Mouse (Mus musculus) kidney, embryonic 16.5 days (tissue): Measurements from ENCODE around the gene Snapc1. TPM values are rescaled to one million over a fixed set of nuclear protein-coding genes. Genes with fewer than 3 reads are reported as not detected.
A peak's percentile ranks its signal among the peaks of the same experiment; 100 is the strongest.

Experiments
- ATAC-seq: fragments of 200-750 bp; cut with Nextera tagmentation; 2 replicates; pipeline ENCODE4 v1.8.0; 2017; ENCODE audit warnings: moderate TSS enrichment; ENCODE audit not compliant: low FRiP score, low TSS enrichment
- H3K27ac ChIP-seq: fragments of 300-500 bp; sonication (generic); 2 replicates; pipeline ENCODE4 v1.5.1; 2014; ENCODE audit warnings: low read length
- H3K27me3 ChIP-seq: fragments of 300-500 bp; sonication (generic); 2 replicates; pipeline ENCODE4 v1.6.1; 2014; ENCODE audit warnings: low read length, control low read depth, mixed read lengths; ENCODE audit not compliant: insufficient read depth
- H3K36me3 ChIP-seq: fragments of 300-500 bp; sonication (generic); 2 replicates; pipeline ENCODE4 v1.6.1; 2014; ENCODE audit warnings: low read length, control low read depth, mixed read lengths; ENCODE audit not compliant: insufficient read depth
- H3K4me1 ChIP-seq: fragments of 300-500 bp; sonication (generic); 2 replicates; pipeline ENCODE4 v1.6.1; 2014; ENCODE audit warnings: low read length, control low read depth, mixed read lengths; ENCODE audit not compliant: insufficient read depth
- H3K4me2 ChIP-seq: fragments of 300-500 bp; sonication (generic); replicated peaks from 2 replicates; pipeline ENCODE4 v1.6.1; 2014; ENCODE audit warnings: low read depth, low read length
- H3K4me3 ChIP-seq: fragments of 300-500 bp; sonication (generic); 2 replicates; pipeline ENCODE4 v1.5.1; 2014; ENCODE audit warnings: mild to moderate bottlenecking, low read length
- H3K9ac ChIP-seq: fragments of 300-500 bp; sonication (generic); replicated peaks from 2 replicates; pipeline ENCODE4 v1.6.1; 2014; ENCODE audit warnings: low read length
- H3K9me3 ChIP-seq: fragments of 300-500 bp; sonication (generic); 2 replicates; pipeline ENCODE4 v1.6.1; 2016; ENCODE audit warnings: low read length, control low read depth
- whole genome bisulfite sequencing: fragments of 180-500 bp; shearing (Covaris S2); extraction: QIAGEN DNeasy Blood & Tissue Kit; methylation state at CpG from one replicate; pipeline ENCODE4 v1.1.7; 2014; 5-methylcytosine and 5-hydroxymethylcytosine counted together
- polyA plus RNA-seq: library from polyadenylated mRNA; unstranded; fragments of >200 nt; fragmentation: Nextera tagmentation; extraction: Ambion mirVana; gene quantifications from 2 replicates; pipeline ENCODE4 v1.2.1, GENCODE M21; 2015

Snapc1 gene
- polyA plus RNA-seq, 1 experiment from 2014 or later = 22.8 TPM

DNA sequence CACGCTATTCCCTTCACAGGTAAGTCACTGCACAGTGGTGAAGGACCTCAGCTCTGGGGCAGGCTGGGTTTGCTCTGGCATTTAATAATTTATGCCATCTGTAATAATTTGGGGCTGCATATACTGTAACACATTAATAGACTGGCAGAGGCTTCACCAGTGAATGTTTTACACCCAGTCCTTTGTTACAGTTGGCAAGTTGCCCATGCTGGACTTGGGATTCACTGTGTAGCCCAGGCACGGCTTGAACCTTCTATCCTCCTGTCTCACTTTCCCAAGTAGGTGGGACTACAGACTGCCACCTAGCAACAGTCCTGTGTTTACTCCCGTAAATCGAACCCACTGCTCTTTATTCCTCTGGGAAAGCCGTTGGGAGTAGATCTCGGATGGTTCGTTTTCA is 22.0 kb downstream of the Snapc1 start:
- peak; percentile 54; the same call in 1 of the 2 replicates for ATAC-seq
- Histone ChIP-seq H3K4me3 (no peak overlapping the region), H3K27me3 (no peaks in the 10 kb centered on the region), H3K27ac (no peak overlapping the region), H3K9ac (no peak overlapping the region), H3K36me3 (peaks cover 19% of the 10 kb centered on the region), H3K9me3 (no peaks in the 10 kb centered on the region), H3K4me1 (no peaks in the 10 kb centered on the region), H3K4me2 (no peak overlapping the region)
- WGBS = 76% methylated on average over 7 of the region's 7 CpGs

DNA sequence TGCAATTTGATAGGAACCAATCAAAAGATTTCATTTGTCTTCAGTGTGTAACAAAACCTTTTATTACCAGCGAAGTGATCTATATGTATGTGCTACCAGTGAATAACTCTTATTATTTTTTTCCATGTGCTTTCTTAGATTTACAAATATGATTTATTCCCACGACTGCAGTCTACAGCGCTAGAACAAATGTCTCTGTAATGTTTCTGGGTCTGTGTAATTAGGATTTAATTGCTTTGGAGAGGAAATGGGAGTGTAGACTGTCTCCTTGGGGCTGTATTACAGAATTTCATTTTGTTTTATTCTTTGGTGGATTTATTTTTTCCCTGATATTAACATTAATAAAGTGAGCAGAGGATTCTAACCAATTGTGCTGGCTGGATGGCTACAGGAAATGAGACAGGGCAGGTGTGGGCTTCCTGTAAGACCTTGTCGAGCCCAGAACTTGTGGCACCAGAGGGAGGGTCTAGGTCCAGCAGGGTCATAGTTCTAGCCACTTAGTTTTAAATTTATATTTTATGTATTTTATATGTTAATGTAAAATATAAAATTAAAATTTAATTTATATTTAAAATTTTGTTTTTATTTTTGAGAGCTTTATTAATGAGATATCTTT is 24.2 kb downstream of the Snapc1 start:
- no peak overlapping the region for H3K4me3 ChIP-seq
- no peak for ATAC-seq
- H3K4me1 ChIP-seq = no peaks in the 10 kb centered on the region
- H3K27ac ChIP-seq = no peak overlapping the region
- no peaks in the 10 kb centered on the region for H3K9me3 ChIP-seq
- peaks cover 12% of the 10 kb centered on the region for H3K36me3 ChIP-seq
- WGBS = 80% methylated on average over 4 of the region's 4 CpGs
- no peaks in the 10 kb centered on the region for H3K27me3 ChIP-seq
- H3K9ac ChIP-seq = no peak overlapping the region
- H3K4me2 ChIP-seq = no peak overlapping the region

DNA sequence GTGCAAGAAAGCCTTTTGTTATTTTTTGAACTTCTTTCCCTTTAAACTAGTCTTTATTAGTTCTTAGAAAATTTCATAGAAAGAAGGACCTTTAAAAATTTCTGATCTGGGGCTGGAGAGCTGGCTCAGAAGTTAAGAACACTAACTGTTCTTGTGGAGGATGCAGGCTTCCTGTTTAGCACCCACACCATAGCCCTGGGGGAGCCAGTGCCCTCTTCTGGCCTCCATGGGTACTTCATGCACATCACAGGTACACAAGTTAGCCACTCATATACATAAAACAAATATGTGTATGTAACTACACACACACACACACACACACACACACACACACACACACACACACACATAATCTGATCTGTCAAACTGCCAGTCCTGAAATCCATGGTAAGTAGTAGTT is 25.3 kb downstream of the Snapc1 start:
- H3K9me3 ChIP-seq = no peaks in the 10 kb centered on the region
- H3K9ac ChIP-seq = no peak overlapping the region
- peaks cover 5% of the 10 kb centered on the region for H3K36me3 ChIP-seq
- no peaks in the 10 kb centered on the region for H3K27me3 ChIP-seq
- no peak for ATAC-seq
- no peak overlapping the region for H3K4me3 ChIP-seq
- H3K4me1 ChIP-seq = no peaks in the 10 kb centered on the region
- no peak overlapping the region for H3K4me2 ChIP-seq
- no peak overlapping the region for H3K27ac ChIP-seq

DNA sequence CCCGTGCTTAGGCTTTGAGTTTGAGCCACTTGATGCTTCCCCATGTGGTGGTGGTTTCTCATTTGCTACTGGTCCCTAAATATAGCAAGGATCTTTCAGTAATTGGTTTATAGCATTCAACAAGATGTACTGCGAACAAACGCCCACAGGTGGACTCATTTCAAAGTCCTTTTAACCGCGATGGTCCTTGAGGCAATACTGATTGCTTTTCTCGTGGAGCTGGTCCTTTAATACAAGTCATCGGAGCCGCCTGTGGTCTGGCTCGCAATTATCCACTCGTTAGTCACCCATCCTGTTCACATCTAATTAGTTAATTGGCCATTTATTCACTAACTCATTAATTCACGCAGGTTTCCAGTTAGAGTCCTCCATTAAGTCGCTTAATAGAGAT is 32.6 kb downstream of the Snapc1 start:
- Histone ChIP-seq H3K36me3 (no peaks in the 10 kb centered on the region), H3K4me1 (no peaks in the 10 kb centered on the region), H3K27me3 (peaks cover 32% of the 10 kb centered on the region), H3K4me3 (no peak overlapping the region), H3K9me3 (no peaks in the 10 kb centered on the region), H3K27ac (no peak overlapping the region), H3K9ac (no peak overlapping the region), H3K4me2 (peak overlapping the region; percentile 92)
- WGBS = 40% methylated on average over 12 of the region's 12 CpGs
- ATAC-seq = no peak

DNA sequence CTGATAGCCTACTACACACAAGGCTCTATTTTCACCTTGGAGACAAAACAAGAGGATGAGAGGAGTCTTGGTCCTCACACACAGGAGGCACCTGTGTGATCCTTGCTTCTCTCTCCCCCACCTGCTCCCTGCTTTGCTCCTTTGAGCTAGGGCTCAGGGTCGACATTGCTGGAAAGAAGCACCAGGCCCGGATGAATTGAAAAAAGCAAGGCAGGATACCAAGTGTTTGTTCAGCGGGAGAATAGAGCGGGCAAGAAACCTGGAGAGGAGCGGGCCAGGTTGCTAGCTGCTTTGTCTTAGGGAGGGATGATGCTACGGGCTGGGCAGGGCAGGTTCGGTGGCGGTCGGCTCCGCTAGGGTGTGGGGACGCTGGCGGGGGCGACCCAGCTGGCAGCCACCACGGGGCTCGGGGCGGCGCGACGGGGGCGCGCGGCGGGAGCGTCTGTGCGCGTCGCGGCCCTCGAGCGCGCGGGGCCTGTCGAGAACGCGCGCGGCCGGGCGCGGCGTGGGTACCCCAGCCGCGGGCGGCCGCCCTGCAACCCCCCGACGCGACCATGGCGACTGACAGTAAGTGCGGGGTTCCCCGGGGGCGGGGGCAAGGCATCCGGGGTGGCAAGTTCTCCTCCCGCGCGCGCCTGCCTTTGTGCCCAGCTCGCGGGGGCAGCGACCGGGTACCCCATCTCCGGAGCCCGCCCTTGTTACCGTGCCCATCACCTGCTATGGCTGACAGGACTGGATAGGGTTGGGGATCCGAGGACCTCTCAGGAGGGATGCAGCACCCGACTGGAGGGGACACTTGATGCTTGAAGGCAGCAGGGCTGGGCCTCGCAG is 33.2 kb downstream of the Snapc1 start, which contains the start of gene Syt16:
Syt16 (plus strand) TSS at position 365 of the 831 bp plus-strand sequence.
- H3K9ac ChIP-seq = peak within 1 kb of the TSS; percentile 71
- no peaks in the 10 kb centered on the region for H3K9me3 ChIP-seq
- ATAC-seq = peak; percentile 51; the same call in 1 of the 2 replicates
- H3K36me3 ChIP-seq = no peaks in the 10 kb centered on the region
- H3K27me3 ChIP-seq = peaks cover 32% of the 10 kb centered on the region
- peak within 1 kb of the TSS; percentile 92 for H3K4me2 ChIP-seq
- H3K4me1 ChIP-seq = no peaks in the 10 kb centered on the region
- H3K4me3 ChIP-seq = peak within 1 kb of the TSS; percentile 53
- H3K27ac ChIP-seq = no peak within 1 kb of the TSS
- under 1% methylated on average over 56 of the region's 67 CpGs for WGBS

DNA sequence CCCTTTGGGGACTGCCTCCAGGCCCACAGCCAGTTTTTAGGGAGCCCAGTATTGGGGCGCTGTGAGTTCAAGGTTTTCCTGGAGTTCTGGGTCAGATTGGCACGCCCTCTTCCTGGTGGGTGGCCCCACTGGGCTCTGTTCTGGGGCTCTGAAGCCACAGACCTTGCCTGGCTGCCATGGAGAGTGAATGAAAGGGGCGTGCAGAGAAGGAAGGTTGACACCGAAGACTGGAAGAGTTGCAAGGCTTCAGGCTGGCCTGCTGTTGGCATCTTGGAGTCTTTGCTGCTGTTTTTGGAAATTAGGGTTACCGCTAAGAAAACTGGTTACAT is 33.8 kb downstream of the Snapc1 start:
- H3K27ac ChIP-seq = no peak overlapping the region
- WGBS = 45% methylated on average over 5 of the region's 5 CpGs
- no peaks in the 10 kb centered on the region for H3K9me3 ChIP-seq
- 0 out of 2 replicates have a peak, but pooled peaks have one; percentile 9 for ATAC-seq
- H3K9ac ChIP-seq = peak overlapping the region; percentile 71; the same call in 1 of the 2 replicates
- peaks cover 32% of the 10 kb centered on the region for H3K27me3 ChIP-seq
- H3K4me1 ChIP-seq = no peaks in the 10 kb centered on the region
- H3K4me2 ChIP-seq = peak overlapping the region; percentile 92
- peak overlapping the region; percentile 53 for H3K4me3 ChIP-seq
- H3K36me3 ChIP-seq = no peaks in the 10 kb centered on the region

DNA sequence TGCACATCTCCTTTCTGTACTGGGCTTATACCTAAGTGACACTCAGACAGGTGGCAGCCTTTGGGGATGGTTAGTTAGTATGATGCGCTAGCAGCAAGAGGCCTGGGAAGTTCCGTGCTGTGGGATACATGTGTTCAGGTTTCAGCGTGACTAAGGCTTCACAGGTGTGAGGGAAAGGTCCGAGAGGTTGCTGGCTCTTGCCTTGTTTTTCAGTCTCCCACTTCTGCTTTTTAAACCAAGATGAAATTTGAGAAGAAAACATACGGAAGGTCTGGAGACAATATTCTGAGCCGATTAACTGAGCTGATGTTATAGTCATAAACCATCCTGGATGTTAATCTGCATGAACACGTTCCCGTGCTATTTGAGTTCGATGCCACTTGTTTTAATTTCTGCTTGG is 38.2 kb downstream of the Snapc1 start:
- H3K4me1 ChIP-seq = no peaks in the 10 kb centered on the region
- 81% methylated on average over 9 of the region's 9 CpGs for WGBS
- no peak overlapping the region for H3K9ac ChIP-seq
- no peaks in the 10 kb centered on the region for H3K9me3 ChIP-seq
- no peaks in the 10 kb centered on the region for H3K36me3 ChIP-seq
- ATAC-seq = no peak
- H3K27me3 ChIP-seq = peaks cover 17% of the 10 kb centered on the region
- H3K4me2 ChIP-seq = no peak overlapping the region
- no peak overlapping the region for H3K27ac ChIP-seq
- H3K4me3 ChIP-seq = no peak overlapping the region

DNA sequence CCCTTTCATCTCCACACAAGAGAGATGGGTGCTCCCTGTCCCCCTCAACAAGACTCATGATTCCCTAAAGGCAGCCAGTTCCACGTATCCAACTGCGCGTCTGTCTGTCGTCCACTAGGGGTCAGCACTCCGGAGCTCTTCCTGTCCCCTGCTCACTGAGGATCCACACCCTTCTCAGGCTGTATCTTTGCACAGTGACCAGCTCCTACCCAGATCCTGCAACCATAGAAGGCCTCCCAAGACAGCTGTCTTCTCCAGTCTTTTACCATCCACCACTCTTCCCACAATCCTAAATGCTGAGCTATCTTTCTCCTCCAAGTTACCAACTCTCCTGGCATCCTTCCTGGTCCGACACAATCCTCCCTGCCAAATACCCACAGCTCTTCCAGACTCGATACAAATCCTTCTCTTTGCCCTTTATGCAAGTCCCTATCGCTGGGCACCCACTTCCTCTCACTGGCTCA is 45.2 kb downstream of the Snapc1 start:
- Histone ChIP-seq H3K9me3 (no peaks in the 10 kb centered on the region), H3K36me3 (no peaks in the 10 kb centered on the region), H3K9ac (no peak overlapping the region), H3K4me2 (no peak overlapping the region), H3K4me3 (no peak overlapping the region), H3K4me1 (no peaks in the 10 kb centered on the region), H3K27ac (no peak overlapping the region), H3K27me3 (no peaks in the 10 kb centered on the region)
- 23% methylated on average over 8 of the region's 8 CpGs for WGBS
- no peak; the same call in 1 of the 2 replicates for ATAC-seq

DNA sequence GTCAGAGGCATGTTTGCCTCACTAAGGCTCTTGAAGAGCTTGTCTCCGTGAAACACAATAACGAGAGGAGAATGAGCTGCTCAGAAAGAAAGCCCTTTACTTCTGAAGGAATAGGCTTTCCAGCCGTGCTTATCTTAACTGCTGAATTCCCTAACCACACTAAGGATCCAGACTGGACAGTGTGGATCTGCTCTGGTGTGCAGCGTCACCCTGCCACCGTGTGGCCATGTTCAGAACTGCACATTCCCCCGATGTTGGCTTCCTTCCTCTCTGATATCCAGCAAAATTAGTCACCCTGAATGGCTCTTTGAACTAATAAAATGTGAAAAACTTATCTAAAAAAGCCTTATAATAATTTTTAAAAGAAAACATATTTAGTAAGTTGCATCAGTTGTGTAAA is 49.5 kb downstream of the Snapc1 start:
- no peak overlapping the region for H3K9ac ChIP-seq
- H3K4me2 ChIP-seq = peak overlapping the region; percentile 16
- no peaks in the 10 kb centered on the region for H3K36me3 ChIP-seq
- no peak overlapping the region for H3K27ac ChIP-seq
- WGBS = 0% methylated on average over 6 of the region's 6 CpGs
- peak; percentile 88 for ATAC-seq
- H3K27me3 ChIP-seq = no peaks in the 10 kb centered on the region
- H3K4me1 ChIP-seq = no peaks in the 10 kb centered on the region
- H3K9me3 ChIP-seq = no peaks in the 10 kb centered on the region
- no peak overlapping the region for H3K4me3 ChIP-seq

DNA sequence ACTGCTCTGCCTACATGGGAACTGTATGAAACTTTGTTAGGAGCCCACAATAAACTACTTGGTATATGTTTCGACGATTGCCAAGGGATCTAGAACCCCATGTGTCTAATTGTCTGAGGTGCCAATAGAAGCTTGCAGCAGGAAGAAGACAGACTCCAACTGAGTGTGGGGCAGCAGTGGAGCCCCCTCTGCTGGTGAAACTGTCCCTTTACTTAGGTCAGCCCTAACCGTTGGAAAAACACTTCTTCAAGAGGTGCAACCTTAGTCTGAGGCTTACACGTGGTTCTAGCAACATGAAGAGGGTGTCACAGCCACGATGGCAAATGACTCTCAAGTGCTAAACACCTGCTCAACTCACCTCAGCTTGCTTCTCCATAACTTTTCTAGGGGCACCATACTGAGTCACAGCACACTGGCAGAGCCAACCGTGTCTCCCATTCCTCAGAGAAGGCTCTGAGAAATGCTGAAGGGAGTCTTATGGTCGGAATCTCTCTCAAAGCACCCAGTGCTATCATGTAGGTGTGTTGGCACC is 50.5 kb downstream of the Snapc1 start:
- Histone ChIP-seq H3K27me3 (no peaks in the 10 kb centered on the region), H3K36me3 (no peaks in the 10 kb centered on the region), H3K9ac (no peak overlapping the region), H3K4me3 (no peak overlapping the region), H3K9me3 (no peaks in the 10 kb centered on the region), H3K27ac (no peak overlapping the region), H3K4me2 (no peak overlapping the region), H3K4me1 (no peaks in the 10 kb centered on the region)
- no peak; the same call in 1 of the 2 replicates for ATAC-seq
- WGBS = 54% methylated on average over 7 of the region's 7 CpGs
